In genomic region chr13:54949592-54949991, GRCm38 (mm10) we compare ENCODE assay signal across 8 mouse cellular contexts. TPM values are rescaled to one million over a fixed set of nuclear protein-coding genes. Genes with fewer than 3 reads are reported as not detected.
DNase-seq lines count a peak whose midpoint lies in the region; ATAC-seq and TF ChIP-seq lines count a peak whose summit lies in the region.

No protein-coding gene starts in this region.

- H3K4me2 ChIP-seq in embryonic facial prominence, embryonic 12.5 days (replicated peaks) = peak overlapping the region; percentile 100
- peak overlapping the region; percentile 98 for H3K4me2 ChIP-seq in midbrain, embryonic 13.5 days (replicated peaks)

- no peaks in the 10 kb centered on the region for H3K9me3 ChIP-seq in E14TG2a.4 (ENCODE audit: low read length)
- H3K9me3 ChIP-seq in embryonic facial prominence, embryonic 12.5 days = no peaks in the 10 kb centered on the region
- H3K9me3 ChIP-seq in limb, embryonic 10.5 days (replicated peaks) = no peaks in the 10 kb centered on the region
- H3K9me3 ChIP-seq in midbrain, embryonic 13.5 days = no peaks in the 10 kb centered on the region

- no peak overlapping the region for H3K27ac ChIP-seq in embryonic facial prominence, embryonic 12.5 days
- H3K27ac ChIP-seq in limb, embryonic 10.5 days = peak overlapping the region; percentile 59
- peak overlapping the region; percentile 85 for H3K27ac ChIP-seq in midbrain, embryonic 13.5 days

- no peak for TF ChIP-seq CTCF in E14TG2a.4 (conservative IDR thresholded peaks at IDR 0.05; ENCODE audit: low read length)

- peak overlapping the region; percentile 88 for H3K4me3 ChIP-seq in E14TG2a.4 (replicated peaks; ENCODE audit: low read length)
- H3K4me3 ChIP-seq in embryonic facial prominence, embryonic 12.5 days = peak overlapping the region; percentile 59
- H3K4me3 ChIP-seq in limb, embryonic 10.5 days = peak overlapping the region; percentile 71
- peak overlapping the region; percentile 75 for H3K4me3 ChIP-seq in midbrain, embryonic 13.5 days (replicated peaks)

- peaks cover 92% of the 10 kb centered on the region for H3K27me3 ChIP-seq in E14TG2a.4 (ENCODE audit: insufficient read depth, low read length)
- H3K27me3 ChIP-seq in embryonic facial prominence, embryonic 12.5 days = peaks cover 89% of the 10 kb centered on the region
- peaks cover 99% of the 10 kb centered on the region for H3K27me3 ChIP-seq in limb, embryonic 10.5 days (ENCODE audit: low read depth, poor library complexity, severe bottlenecking)
- H3K27me3 ChIP-seq in midbrain, embryonic 13.5 days = peaks cover 91% of the 10 kb centered on the region

- WGBS in embryonic facial prominence, embryonic 12.5 days = under 1% methylated on average over 41 of the region's 44 CpGs
- 2% methylated on average over 44 of the region's 44 CpGs for WGBS in limb, embryonic 10.5 days
- 1% methylated on average over 43 of the region's 44 CpGs for WGBS in midbrain, embryonic 13.5 days

- H3K4me1 ChIP-seq in E14TG2a.4 (replicated peaks; ENCODE audit: low read depth, low read length) = peaks cover 16% of the 10 kb centered on the region
- peaks cover 18% of the 10 kb centered on the region for H3K4me1 ChIP-seq in embryonic facial prominence, embryonic 12.5 days
- H3K4me1 ChIP-seq in limb, embryonic 10.5 days = peaks cover 26% of the 10 kb centered on the region
- peaks cover 58% of the 10 kb centered on the region for H3K4me1 ChIP-seq in midbrain, embryonic 13.5 days (replicated peaks)

- peak overlapping the region; percentile 59 for H3K9ac ChIP-seq in embryonic facial prominence, embryonic 12.5 days
- peak overlapping the region; percentile 84 for H3K9ac ChIP-seq in midbrain, embryonic 13.5 days (replicated peaks)

- ATAC-seq in CD4-positive, CD25-positive, alpha-beta regulatory T cell, adult 4 months = no peak
- ATAC-seq in embryonic facial prominence, embryonic 12.5 days (ENCODE audit: insufficient number of reproducible peaks, insufficient read depth, low FRiP score, low TSS enrichment) = no peak
- ATAC-seq in midbrain, embryonic 13.5 days = peak; percentile 35; the same call in 1 of the 2 replicates

- no peaks in the 10 kb centered on the region for H3K36me3 ChIP-seq in E14TG2a.4 (ENCODE audit: insufficient read depth, low read length)
- H3K36me3 ChIP-seq in embryonic facial prominence, embryonic 12.5 days = no peaks in the 10 kb centered on the region
- H3K36me3 ChIP-seq in limb, embryonic 10.5 days = no peaks in the 10 kb centered on the region
- no peaks in the 10 kb centered on the region for H3K36me3 ChIP-seq in midbrain, embryonic 13.5 days

- peak; percentile 4 for DNase-seq in CD4-positive, CD25-positive, alpha-beta regulatory T cell, adult 2 months (ENCODE audit: low read depth, low spot score)
- peak; percentile 29 to 40 for DNase-seq in heart, postnatal 10 days
- DNase-seq in limb, embryonic 10.5 days (ENCODE audit: low spot score) = peak; percentile 73
- DNase-seq in urinary bladder, postnatal 36 days (ENCODE audit: low spot score in 2 of 2) = peak; percentile 8 to 19

- intact Hi-C loops in heart, postnatal 10 days (cut with DNase I) = loop anchor here (2.0 kb wide), 1 partner anchor 21 kb away; no protein-coding TSS in a partner anchor

RNA-seq across cellular contexts. Expression of gene Unc5a, which starts 0.4 kb away (rescaled TPM):
- polyA plus RNA-seq in CD4-positive, CD25-positive, alpha-beta regulatory T cell, adult 4 months (2017; shearing (Covaris generic)) = under 1 TPM in 1 of 2 experiments, not detected in 1; 0.46 TPM
- polyA plus RNA-seq in embryonic facial prominence, embryonic 12.5 days (2016; fragmentation: Nextera tagmentation; extraction: Ambion mirVana) = 1.6 TPM in 2 replicates
- total RNA-seq in heart, postnatal 10 days (2021) = 1 to 10 TPM; 1.0 to 1.6 TPM
- 1.3 and 1.6 TPM in 2 replicates for polyA plus RNA-seq in limb, embryonic 10.5 days (2016; fragmentation: Nextera tagmentation; extraction: Ambion mirVana)
- polyA plus RNA-seq in midbrain, embryonic 13.5 days (2015; fragmentation: Nextera tagmentation; extraction: Ambion mirVana) = 5.9 and 7.3 TPM in 2 replicates

Comparison
In these comparisons a context has a peak if more than half of its experiments do, and no peak if none do; other contexts are left out.
1. DNase-seq: peak in every context shown above with its lines; median percentile 73 in limb, embryonic 10.5 days; 34 in heart, postnatal 10 days; 14 in urinary bladder, postnatal 36 days; 4 in CD4-positive, CD25-positive, alpha-beta regulatory T cell, adult 2 months.